Mouse (Mus musculus) regulatory T cell (primary cell): ENCODE measurements around the gene Adamts18.

Experiments used
- in situ Hi-C: fragments of 300-600 bp; cut with MboI, MseI; formaldehyde crosslinking; loops from one replicate; pipeline ENCODE4 v1.15.1; 2025; ENCODE audit warnings: high pct_unique_total_duplicates

The Adamts18 gene

GRCm38 (mm10) chr8:113666714-113667432, 181.7 kb downstream of the Adamts18 start:
- in situ Hi-C loops, result loop anchor here (5.0 to 10.0 kb wide), 2 partner anchors 315 to 698 kb away; no protein-coding TSS in a partner anchor

GRCm38 (mm10) chr8:113665951-113666350, 182.6 kb downstream of the Adamts18 start:
- in situ Hi-C loops, result loop anchor here (5.0 to 10.0 kb wide), 2 partner anchors 316 to 699 kb away; no protein-coding TSS in a partner anchor

GRCm38 (mm10) chr8:113665036-113665435, 183.5 kb downstream of the Adamts18 start:
- in situ Hi-C loops, result loop anchor here (5.0 to 10.0 kb wide), 2 partner anchors 317 to 700 kb away; no protein-coding TSS in a partner anchor

- in situ Hi-C loops, result loop anchor here (10.0 kb wide), 1 partner anchor 700 kb away; no protein-coding TSS in a partner anchor
These were observed 184.0 kb downstream of the Adamts18 start for GRCm38 (mm10) chr8:113664544-113664943.

- in situ Hi-C loops, result loop anchor here (10.0 kb wide), 1 partner anchor 705 kb away; no protein-coding TSS in a partner anchor
These were observed 188.4 kb downstream of the Adamts18 start for GRCm38 (mm10) chr8:113660128-113660527.

GRCm38 (mm10) chr8:113656681-113657298, 191.7 kb downstream of the Adamts18 start:
- in situ Hi-C loops, result loop anchor here (5.0 kb wide), 1 partner anchor 776 kb away; no protein-coding TSS in a partner anchor

- in situ Hi-C loops, result loop anchor here (5.0 kb wide), 1 partner anchor 776 kb away; no protein-coding TSS in a partner anchor
These were observed 192.4 kb downstream of the Adamts18 start for GRCm38 (mm10) chr8:113656154-113656553.

GRCm38 (mm10) chr8:113653151-113653550, 195.4 kb downstream of the Adamts18 start:
- in situ Hi-C loops, result no loop called here

- in situ Hi-C loops, result no loop called here
These were observed 196.1 kb downstream of the Adamts18 start for GRCm38 (mm10) chr8:113652450-113652849.
